Mouse (Mus musculus): ENCODE results near the gene Dnmt3a.

DNA sequence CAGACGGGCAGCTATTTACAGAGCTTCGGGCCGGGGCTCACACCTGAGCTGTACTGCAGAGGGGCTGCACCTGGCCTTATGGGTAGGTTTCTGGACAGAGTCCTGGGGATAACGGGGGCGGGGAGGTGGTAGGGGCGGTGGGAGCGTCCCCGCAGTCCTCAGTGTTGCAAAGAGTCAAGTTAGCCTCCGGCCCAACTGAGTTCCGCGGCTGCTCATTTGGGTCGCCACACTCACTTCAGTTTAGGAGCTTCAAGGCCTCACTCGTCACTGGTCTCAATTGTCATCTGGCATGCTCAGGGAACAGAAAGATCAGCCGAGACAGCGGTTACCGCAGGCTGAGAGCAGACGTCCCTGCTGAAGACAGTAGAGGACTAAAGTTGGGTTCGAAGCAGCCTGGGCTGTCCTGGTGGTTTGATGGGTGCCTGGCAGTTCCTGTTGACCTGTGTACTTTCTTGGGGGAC, 86.0 kb downstream of the Dnmt3a start:
- TF ChIP-seq POLR2A (IDR thresholded peaks at IDR 0.05; ENCODE audit: borderline replicate concordance, extremely low read depth, low read depth, low read length) (no peak), CTCF (IDR thresholded peaks at IDR 0.05; ENCODE audit: insufficient read depth, low read length) (no peak)

All from lung, adult 2 months (tissue).